Mouse (Mus musculus): ENCODE data around the gene Bcl2l15.

Bcl2l15 gene

GRCm38 (mm10) chr3:103868008-103868407 lies 35.6 kb downstream of the Bcl2l15 start:
- peak in 1 of 2 experiments; percentile 2 for DNase-seq (ENCODE audit: low spot score in 2 of 2)

GRCm38 (mm10) chr3:103872663-103873098 lies 40.3 kb downstream of the Bcl2l15 start:
- no peak for DNase-seq (ENCODE audit: low spot score in 2 of 2)

GRCm38 (mm10) chr3:103874329-103874728 lies 41.9 kb downstream of the Bcl2l15 start:
- DNase-seq (ENCODE audit: low spot score in 2 of 2), result no peak

GRCm38 (mm10) chr3:103885946-103886345 lies 53.5 kb downstream of the Bcl2l15 start:
- DNase-seq (ENCODE audit: low spot score in 2 of 2), result peak; percentile 38 to 45

GRCm38 (mm10) chr3:103887581-103887980 lies 55.2 kb downstream of the Bcl2l15 start:
- peak; percentile 39 to 66 for DNase-seq (ENCODE audit: low spot score in 2 of 2)

GRCm38 (mm10) chr3:103893374-103893773 lies 61.0 kb downstream of the Bcl2l15 start:
- DNase-seq (ENCODE audit: low spot score in 2 of 2), result no peak

Data from thymus, postnatal 10 days (tissue).